Mouse (Mus musculus): ENCODE measurements at regions not wholly inside any gene's neighbourhood (a gene's known extent, or its start where the extent isn't known, plus 50 kb on each side); places are given as distances from the start of the nearest gene placed in this dataset.
"Not testable (repeated sequence)": the region's sequence is repeated elsewhere in the genome, so short reads cannot be mapped to it uniquely, and the experiment has no call there.

DNA sequence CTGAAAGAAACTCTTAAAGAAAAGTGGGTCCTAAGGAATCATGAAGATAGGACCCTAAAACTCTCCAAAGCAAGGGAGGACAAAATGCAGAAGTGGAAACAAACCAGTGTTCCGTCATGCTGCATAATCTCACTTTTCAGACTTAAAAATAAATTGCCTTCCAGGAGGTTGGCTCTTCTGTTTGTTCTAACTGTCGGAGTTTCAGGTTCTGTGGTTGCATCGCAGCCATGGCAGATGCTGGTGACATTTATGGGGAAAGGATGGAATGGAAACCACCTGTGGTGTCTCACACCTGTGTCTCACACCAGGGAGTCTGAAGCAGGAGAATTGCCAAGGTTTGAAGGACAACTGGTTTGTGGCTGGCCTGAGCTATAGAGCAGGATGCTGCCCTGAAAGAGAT is 50.9 kb upstream of the Hivep1 start:
- H3K4me3 ChIP-seq, result no peak overlapping the region
- H3K9ac ChIP-seq, result no peak overlapping the region
- H3K4me2 ChIP-seq, result no peak overlapping the region
- ATAC-seq (ENCODE audit: insufficient number of reproducible peaks, insufficient read depth, low FRiP score, low TSS enrichment, low read depth), result no peak
- no peaks in the 10 kb centered on the region for H3K27me3 ChIP-seq
- peaks cover 13% of the 10 kb centered on the region for H3K4me1 ChIP-seq
- H3K9me3 ChIP-seq, result no peaks in the 10 kb centered on the region
- 85% methylated on average over 3 of the region's 3 CpGs for WGBS
- H3K36me3 ChIP-seq, result no peaks in the 10 kb centered on the region
- no peak overlapping the region for H3K27ac ChIP-seq

DNA sequence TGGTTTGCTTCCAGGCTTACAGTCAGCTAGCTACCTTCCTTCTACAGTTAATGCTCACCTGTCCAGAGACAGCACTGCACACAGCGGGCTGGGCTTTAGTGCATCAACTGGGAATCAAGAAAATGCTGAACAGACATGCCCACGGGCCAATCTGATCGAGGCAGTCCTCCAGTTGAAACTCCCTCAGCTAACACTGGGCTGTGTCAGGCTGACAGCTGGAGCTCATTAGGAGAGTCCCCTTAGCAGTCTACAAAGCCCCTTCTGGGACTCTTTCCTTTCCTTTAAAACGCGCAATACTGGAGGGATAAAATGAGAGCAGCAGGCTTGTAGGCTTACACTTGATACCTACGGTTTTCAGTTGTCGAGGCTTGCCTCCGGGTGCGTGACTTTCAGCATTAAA is 53.9 kb upstream of the Hivep1 start:
- Histone ChIP-seq H3K27me3 (no peaks in the 10 kb centered on the region), H3K9ac (peak overlapping the region; percentile 33; the same call in 1 of the 2 replicates), H3K27ac (peak overlapping the region; percentile 45; the same call in 1 of the 2 replicates), H3K4me2 (peak overlapping the region; percentile 49), H3K4me1 (peaks cover 13% of the 10 kb centered on the region), H3K9me3 (no peaks in the 10 kb centered on the region), H3K36me3 (no peaks in the 10 kb centered on the region), H3K4me3 (peak overlapping the region; percentile 16; the same call in 1 of the 2 replicates)
- WGBS, result 9% methylated on average over 9 of the region's 9 CpGs
- peak; percentile 62; the same call in 1 of the 2 replicates for ATAC-seq (ENCODE audit: insufficient number of reproducible peaks, insufficient read depth, low FRiP score, low TSS enrichment, low read depth)

DNA sequence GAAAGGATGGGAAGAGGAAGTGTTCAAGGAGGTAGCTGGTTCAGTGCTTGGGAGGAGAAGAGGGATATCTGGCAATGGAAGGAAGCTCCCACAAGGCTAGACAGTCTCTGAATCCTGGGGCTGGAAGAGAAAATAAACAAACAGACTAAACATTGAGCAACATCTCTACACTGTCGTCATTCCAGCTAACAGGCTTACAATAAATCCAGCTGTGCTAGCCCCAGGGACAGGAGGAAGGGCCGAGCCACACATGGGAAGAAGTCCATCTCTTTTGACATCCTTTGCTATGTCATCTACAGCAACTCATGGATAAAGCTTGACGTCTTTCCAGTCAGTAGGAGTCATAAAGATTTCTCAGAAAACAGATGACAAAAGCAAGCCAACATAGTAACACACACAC is 57.7 kb upstream of the Hivep1 start:
- Histone ChIP-seq H3K4me2 (no peak overlapping the region), H3K9ac (no peak overlapping the region), H3K4me3 (no peak overlapping the region), H3K9me3 (no peaks in the 10 kb centered on the region), H3K27me3 (no peaks in the 10 kb centered on the region), H3K4me1 (peaks cover 13% of the 10 kb centered on the region), H3K27ac (no peak overlapping the region), H3K36me3 (no peaks in the 10 kb centered on the region)
- ATAC-seq (ENCODE audit: insufficient number of reproducible peaks, insufficient read depth, low FRiP score, low TSS enrichment, low read depth), result no peak
- WGBS, result 51% methylated on average over 3 of the region's 3 CpGs

DNA sequence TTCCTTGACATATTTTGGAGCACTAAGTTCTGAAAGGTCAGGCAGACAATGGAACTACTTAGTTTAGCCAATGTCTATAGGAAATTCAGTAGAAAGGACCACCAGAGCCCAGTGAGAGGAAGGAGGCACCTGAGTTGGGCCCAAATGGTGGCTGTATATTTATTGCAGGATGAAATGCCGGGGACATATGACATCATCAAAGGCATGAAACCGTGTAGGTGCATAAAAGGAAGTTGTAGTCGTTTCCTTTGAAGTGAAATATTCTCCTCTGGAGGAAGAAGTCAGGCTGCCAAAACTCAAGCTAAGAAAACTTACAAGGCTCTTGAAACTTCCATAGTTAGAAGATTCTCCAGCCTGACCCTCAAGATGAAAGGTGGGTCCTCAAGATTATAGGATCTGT is 75.9 kb upstream of the Hivep1 start:
- Histone ChIP-seq H3K36me3 (no peaks in the 10 kb centered on the region), H3K4me2 (no peak overlapping the region), H3K27ac (no peak overlapping the region), H3K4me1 (no peaks in the 10 kb centered on the region), H3K9me3 (no peaks in the 10 kb centered on the region), H3K4me3 (no peak overlapping the region), H3K9ac (no peak overlapping the region), H3K27me3 (no peaks in the 10 kb centered on the region)
- 74% methylated on average over 3 of the region's 3 CpGs for WGBS
- no peak for ATAC-seq (ENCODE audit: insufficient number of reproducible peaks, insufficient read depth, low FRiP score, low TSS enrichment, low read depth)

DNA sequence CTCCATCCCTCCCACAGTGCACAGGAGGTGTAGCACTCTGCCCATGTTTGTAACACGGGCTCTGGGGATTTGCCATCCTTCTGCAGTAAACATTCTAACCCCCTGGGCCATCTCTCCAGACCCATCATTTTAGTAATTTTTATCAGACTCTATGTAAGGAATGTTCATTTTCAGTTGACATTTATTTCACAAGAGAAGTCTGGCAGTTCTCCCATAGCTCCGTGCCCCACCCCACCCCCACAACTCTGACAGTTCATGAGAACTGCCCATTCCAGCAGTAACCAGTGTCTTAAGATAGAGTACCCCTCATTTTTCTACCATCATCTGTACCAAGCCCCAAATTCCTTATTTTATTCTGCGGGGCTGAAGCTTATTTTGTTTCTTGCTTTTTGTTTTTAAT is 88.9 kb upstream of the Hivep1 start:
- no peak overlapping the region for H3K4me3 ChIP-seq
- ATAC-seq (ENCODE audit: insufficient number of reproducible peaks, insufficient read depth, low FRiP score, low TSS enrichment, low read depth), result no peak
- H3K9me3 ChIP-seq, result no peaks in the 10 kb centered on the region
- H3K36me3 ChIP-seq, result no peaks in the 10 kb centered on the region
- H3K4me2 ChIP-seq, result no peak overlapping the region
- no peak overlapping the region for H3K27ac ChIP-seq
- H3K27me3 ChIP-seq, result no peaks in the 10 kb centered on the region
- no peaks in the 10 kb centered on the region for H3K4me1 ChIP-seq
- 68% methylated on average over 3 of the region's 3 CpGs for WGBS
- no peak overlapping the region for H3K9ac ChIP-seq

DNA sequence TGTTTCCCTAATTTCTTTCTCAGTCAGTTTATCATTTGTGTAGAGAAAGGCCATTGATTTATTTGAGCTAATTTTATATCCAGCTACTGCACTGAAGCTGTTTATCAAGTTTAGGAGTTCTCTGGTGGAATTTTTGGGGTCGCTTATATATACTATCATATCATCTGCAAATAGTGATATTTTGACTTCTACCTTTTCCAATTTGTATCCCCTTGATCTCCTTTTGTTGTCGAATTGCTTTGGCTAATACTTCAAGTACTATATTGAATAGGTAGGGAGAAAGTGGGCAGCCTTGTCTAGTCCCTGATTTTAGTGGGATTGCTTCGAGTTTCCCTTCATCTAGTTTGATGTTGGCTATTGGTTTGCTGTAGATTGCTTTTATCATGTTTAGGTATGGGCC is 90.9 kb upstream of the Hivep1 start:
- not testable (repeated sequence) for H3K36me3 ChIP-seq; H3K4me1 ChIP-seq; H3K9me3 ChIP-seq; H3K9ac ChIP-seq; ATAC-seq (ENCODE audit: insufficient number of reproducible peaks, insufficient read depth, low FRiP score, low TSS enrichment, low read depth); H3K27ac ChIP-seq; H3K27me3 ChIP-seq; H3K4me3 ChIP-seq; H3K4me2 ChIP-seq
- 84% methylated on average over 3 of the region's 3 CpGs for WGBS

DNA sequence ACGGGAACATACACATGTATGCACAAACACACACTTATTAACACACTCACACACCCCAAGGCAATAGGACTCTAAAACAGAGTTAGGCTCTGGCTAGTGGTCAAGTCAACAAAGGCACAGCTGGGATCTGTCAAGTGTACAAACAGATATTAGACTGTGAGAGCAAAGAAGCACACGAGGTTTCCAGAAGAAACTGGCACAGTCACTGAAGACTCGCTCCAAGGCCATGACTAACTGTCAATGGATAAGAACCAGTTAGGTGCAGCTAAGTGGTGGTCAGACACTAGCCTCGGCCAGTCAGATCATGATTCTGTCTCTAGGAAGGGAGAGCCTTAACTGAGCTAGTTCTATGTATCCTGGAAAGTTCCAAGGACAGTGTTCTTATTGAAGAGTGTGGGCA is 93.9 kb upstream of the Hivep1 start:
- WGBS, result 81% methylated on average over 4 of the region's 4 CpGs
- H3K36me3 ChIP-seq, result no peaks in the 10 kb centered on the region

DNA sequence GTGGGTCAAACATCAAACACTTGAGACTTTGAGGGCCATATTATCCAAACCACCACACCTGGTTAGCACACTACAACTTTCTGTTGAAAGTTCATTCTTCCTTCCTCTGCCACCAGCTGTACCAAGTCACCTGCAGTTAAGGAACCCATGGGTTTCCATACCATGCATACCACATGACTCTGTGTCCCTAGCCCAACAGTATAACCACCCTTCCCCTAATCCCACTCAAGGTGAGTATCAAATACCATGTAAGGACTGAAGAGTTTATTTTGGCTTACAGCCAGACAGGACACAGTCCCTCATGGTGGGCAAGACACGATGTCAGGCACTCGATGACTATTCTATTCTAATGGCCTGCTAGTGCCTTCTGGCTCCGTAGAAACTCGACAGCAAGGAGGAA is 95.9 kb upstream of the Hivep1 start:
- Histone ChIP-seq H3K4me2 (no peak overlapping the region), H3K9me3 (no peaks in the 10 kb centered on the region), H3K27ac (no peak overlapping the region), H3K4me1 (no peaks in the 10 kb centered on the region; the same call in 1 of the 2 replicates), H3K36me3 (no peaks in the 10 kb centered on the region), H3K4me3 (no peak overlapping the region), H3K9ac (no peak overlapping the region), H3K27me3 (no peaks in the 10 kb centered on the region)
- WGBS, result 91% methylated on average over 4 of the region's 4 CpGs
- ATAC-seq (ENCODE audit: insufficient number of reproducible peaks, insufficient read depth, low FRiP score, low TSS enrichment, low read depth), result no peak

More for the DNA sequence above, 93.9 kb upstream of the Hivep1 start:
- H3K27me3 ChIP-seq, result no peaks in the 10 kb centered on the region
- no peak overlapping the region for H3K4me3 ChIP-seq
- no peaks in the 10 kb centered on the region for H3K4me1 ChIP-seq
- H3K9me3 ChIP-seq, result no peaks in the 10 kb centered on the region
- no peak overlapping the region for H3K9ac ChIP-seq
- no peak overlapping the region for H3K4me2 ChIP-seq
- no peak for ATAC-seq (ENCODE audit: insufficient number of reproducible peaks, insufficient read depth, low FRiP score, low TSS enrichment, low read depth)
- H3K27ac ChIP-seq, result no peak overlapping the region

DNA sequence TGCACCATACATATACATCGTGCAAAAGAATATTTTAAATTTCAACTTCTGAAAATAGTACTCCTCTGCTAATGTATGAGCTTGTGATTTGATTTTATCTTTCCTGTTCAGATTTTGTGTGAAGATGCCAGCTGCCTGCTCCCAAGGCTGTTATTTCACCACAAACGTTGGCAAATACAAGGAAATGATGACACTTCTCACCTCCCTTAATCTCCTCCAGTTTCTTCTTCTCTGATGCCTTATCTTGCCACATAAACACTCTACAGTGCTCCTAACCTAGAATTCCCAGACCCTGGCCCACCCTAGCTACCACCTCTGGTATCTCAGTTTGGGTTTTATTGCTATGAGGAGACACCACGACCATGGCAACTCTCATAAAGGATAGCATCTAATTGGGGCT is 96.6 kb upstream of the Hivep1 start:
- Histone ChIP-seq H3K36me3 (no peaks in the 10 kb centered on the region), H3K27me3 (no peaks in the 10 kb centered on the region), H3K9me3 (no peaks in the 10 kb centered on the region), H3K4me3 (no peak overlapping the region), H3K4me1 (no peaks in the 10 kb centered on the region; the same call in 1 of the 2 replicates), H3K4me2 (no peak overlapping the region), H3K27ac (no peak overlapping the region), H3K9ac (no peak overlapping the region)
- no peak for ATAC-seq (ENCODE audit: insufficient number of reproducible peaks, insufficient read depth, low FRiP score, low TSS enrichment, low read depth)
- 81% methylated on average over 3 of the region's 3 CpGs for WGBS

DNA sequence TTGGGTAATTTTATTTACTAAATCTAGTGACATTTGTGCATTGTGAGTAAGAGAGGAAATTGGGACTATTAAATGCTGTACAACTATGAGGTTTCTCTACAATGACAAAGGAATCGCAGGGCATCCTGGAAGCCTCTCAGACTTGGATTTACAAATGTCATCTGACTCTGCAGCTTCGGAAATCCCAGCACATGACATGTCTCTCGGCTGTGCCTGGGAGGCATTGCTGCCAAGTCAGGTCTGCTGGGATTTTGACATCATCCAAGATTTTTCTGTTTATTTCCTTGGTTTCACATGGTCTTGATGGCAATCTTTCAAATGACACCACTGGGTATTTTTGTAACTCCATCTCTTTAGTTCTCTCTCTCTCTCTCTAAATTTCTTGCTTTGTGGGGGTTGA is 99.4 kb upstream of the Hivep1 start:
- Histone ChIP-seq H3K4me3 (no peak overlapping the region), H3K36me3 (no peaks in the 10 kb centered on the region), H3K27ac (no peak overlapping the region), H3K4me2 (no peak overlapping the region), H3K9me3 (no peaks in the 10 kb centered on the region), H3K27me3 (no peaks in the 10 kb centered on the region), H3K4me1 (no peaks in the 10 kb centered on the region; the same call in 1 of the 2 replicates), H3K9ac (no peak overlapping the region)
- no peak for ATAC-seq (ENCODE audit: insufficient number of reproducible peaks, insufficient read depth, low FRiP score, low TSS enrichment, low read depth)
- 37% methylated on average over 3 of the region's 3 CpGs for WGBS

DNA sequence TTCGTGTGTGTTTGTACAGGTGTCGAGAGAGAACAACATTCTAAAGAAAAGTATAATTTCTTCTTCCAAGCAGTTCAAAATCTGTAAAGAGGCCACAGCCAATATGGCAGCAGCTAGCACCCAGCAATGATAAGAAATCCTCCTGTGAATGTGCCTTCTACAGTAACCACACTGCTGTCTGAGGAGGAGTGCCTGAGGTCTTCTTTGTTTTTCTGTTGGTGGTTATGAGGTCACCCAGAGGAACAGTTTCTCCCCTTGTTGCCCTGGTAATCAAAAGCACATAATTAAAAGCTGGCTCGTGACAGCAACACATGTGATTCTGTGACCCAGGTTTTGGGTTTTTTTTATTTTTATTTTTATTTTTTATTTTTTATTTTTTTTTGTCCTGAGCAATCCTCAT is 100.8 kb upstream of the Adtrp start:
- H3K4me1 ChIP-seq, result no peaks in the 10 kb centered on the region; the same call in 1 of the 2 replicates
- no peak overlapping the region for H3K9ac ChIP-seq
- WGBS, result 76% methylated on average over 3 of the region's 3 CpGs
- H3K4me3 ChIP-seq, result no peak overlapping the region
- no peaks in the 10 kb centered on the region for H3K9me3 ChIP-seq
- ATAC-seq (ENCODE audit: insufficient number of reproducible peaks, insufficient read depth, low FRiP score, low TSS enrichment, low read depth), result no peak
- no peaks in the 10 kb centered on the region for H3K36me3 ChIP-seq
- no peak overlapping the region for H3K27ac ChIP-seq
- no peak overlapping the region for H3K4me2 ChIP-seq
- H3K27me3 ChIP-seq, result no peaks in the 10 kb centered on the region

DNA sequence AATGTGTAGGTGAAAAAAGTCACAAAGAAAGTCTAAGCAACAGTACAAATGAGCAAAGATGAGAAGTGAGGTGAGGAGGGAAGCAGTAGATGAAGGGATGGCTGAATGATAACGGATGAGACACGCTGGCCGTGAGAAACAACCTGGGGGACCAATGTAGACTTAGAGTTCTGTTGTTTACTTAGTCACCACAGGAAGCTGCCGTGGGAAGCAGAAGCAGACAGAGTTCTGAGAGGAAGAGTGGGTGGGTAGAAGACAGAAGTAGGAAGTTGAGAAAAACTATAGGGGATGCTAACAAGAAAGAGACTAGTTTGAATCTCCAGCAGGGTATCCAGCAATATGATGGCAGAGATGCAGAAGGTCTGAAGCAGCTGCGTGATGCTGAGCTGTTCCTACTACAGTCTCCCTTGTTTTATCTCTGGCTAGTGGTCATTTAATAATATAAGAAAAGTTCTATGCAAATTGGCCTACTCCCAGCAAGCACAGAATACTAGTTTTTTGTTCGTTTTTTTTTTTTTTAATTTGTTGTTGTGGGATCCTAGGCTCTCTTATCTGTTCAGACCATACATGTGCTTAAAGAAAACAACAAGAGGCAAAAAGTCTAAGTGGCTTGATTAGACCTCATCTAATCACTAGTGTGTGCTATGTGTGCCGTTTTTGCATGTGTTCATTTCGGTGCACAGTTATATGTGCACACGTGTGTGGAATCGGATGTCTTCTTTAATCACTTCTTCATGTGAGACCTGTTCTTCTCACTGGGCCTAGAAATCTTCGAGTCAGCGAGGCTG is 85.0 kb upstream of the Adtrp start:
- Histone ChIP-seq H3K4me1 (no peaks in the 10 kb centered on the region), H3K27me3 (no peaks in the 10 kb centered on the region), H3K4me2 (no peak overlapping the region), H3K36me3 (no peaks in the 10 kb centered on the region), H3K27ac (no peak overlapping the region), H3K9me3 (no peaks in the 10 kb centered on the region; the same call in 1 of the 2 replicates), H3K9ac (no peak overlapping the region), H3K4me3 (no peak overlapping the region)
- WGBS, result 82% methylated on average over 12 of the region's 12 CpGs
- no peak for ATAC-seq (ENCODE audit: insufficient number of reproducible peaks, insufficient read depth, low FRiP score, low TSS enrichment, low read depth)
